Mouse (Mus musculus) neural tube, embryonic 12.5 days (tissue): Measurements from ENCODE around the gene Gpnmb. TPM values are rescaled to one million over a fixed set of nuclear protein-coding genes. Genes with fewer than 3 reads are reported as not detected.

Experiments
- ATAC-seq: fragments of 200-750 bp; cut with Nextera tagmentation; 2 replicates; pipeline ENCODE4 v1.8.0; 2017; ENCODE audit warnings: low read depth, mild to moderate bottlenecking, moderate TSS enrichment, moderate library complexity; ENCODE audit not compliant: low FRiP score
- H3K27ac ChIP-seq: fragments of 300-500 bp; sonication (generic); 2 replicates; pipeline ENCODE4 v1.5.1; 2016
- H3K27me3 ChIP-seq: fragments of 300-500 bp; sonication (generic); replicated peaks from 2 replicates; pipeline ENCODE4 v1.6.1; 2016; ENCODE audit warnings: mild to moderate bottlenecking
- H3K36me3 ChIP-seq: fragments of 300-500 bp; sonication (generic); 2 replicates; pipeline ENCODE4 v1.6.1; 2016; ENCODE audit warnings: mild to moderate bottlenecking
- H3K4me1 ChIP-seq: fragments of 300-500 bp; sonication (generic); 2 replicates; pipeline ENCODE4 v1.6.1; 2016
- H3K4me2 ChIP-seq: fragments of 300-500 bp; sonication (generic); replicated peaks from 2 replicates; pipeline ENCODE4 v1.6.1; 2016; ENCODE audit warnings: mild to moderate bottlenecking
- H3K4me3 ChIP-seq: fragments of 300-500 bp; sonication (generic); 2 replicates; pipeline ENCODE4 v1.5.1; 2016
- H3K9ac ChIP-seq: fragments of 300-500 bp; sonication (generic); 2 replicates; pipeline ENCODE4 v1.6.1; 2016; ENCODE audit warnings: mild to moderate bottlenecking
- H3K9me3 ChIP-seq: fragments of 300-500 bp; sonication (generic); 2 replicates; pipeline ENCODE4 v1.6.1; 2016; ENCODE audit warnings: mild to moderate bottlenecking
- WGBS: fragments of 180-500 bp; shearing (Covaris S2); methylation state at CpG from one replicate; pipeline ENCODE4 v1.1.7; 2016; 5-methylcytosine and 5-hydroxymethylcytosine counted together
- polyA plus RNA-seq: library from polyadenylated mRNA; unstranded; fragments of >200 nt; fragmentation: Nextera tagmentation; extraction: Ambion mirVana; gene quantifications from 2 replicates; pipeline ENCODE4 v1.2.1, GENCODE M21; 2016

The Gpnmb gene
- polyA plus RNA-seq, 1 experiment from 2014 or later, result 0.95 TPM

DNA sequence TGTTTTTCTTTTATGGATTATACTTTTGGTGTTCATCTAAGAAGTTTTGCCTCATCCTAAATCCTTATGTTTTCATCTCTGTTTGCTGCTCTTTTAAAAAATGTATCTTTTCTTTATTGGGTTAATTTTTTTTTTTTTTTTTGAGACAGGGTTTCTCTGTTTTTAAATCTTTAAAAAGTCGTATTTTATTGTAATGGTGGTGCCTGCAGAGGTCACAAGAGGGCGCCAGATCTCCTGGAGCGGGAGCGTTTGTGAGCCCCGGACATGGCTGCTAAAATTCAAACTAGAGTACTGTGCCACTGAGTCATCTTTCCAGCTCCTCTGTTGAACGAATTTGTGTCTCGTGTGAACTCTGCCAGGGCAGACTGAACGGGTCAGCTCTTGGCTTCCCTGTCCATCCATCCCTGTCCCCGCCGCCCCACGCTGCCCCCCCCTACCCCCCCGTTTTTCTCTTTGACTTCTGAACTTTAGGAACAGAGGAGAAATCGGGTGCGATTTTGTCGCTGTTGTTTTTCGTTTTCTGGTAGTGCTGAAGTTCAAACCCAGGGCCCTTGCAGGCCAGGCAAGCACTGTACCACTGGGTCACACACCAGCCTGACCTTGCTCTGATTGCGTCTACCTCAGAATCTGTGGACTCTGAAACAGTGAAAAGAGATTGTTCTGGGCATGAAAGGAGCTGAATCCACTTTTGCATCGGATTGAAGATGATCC is 3.3 kb downstream of the Gpnmb start:
- no peaks in the 10 kb centered on the region for H3K36me3 ChIP-seq
- H3K9me3 ChIP-seq, result no peaks in the 10 kb centered on the region
- peaks cover 4% of the 10 kb centered on the region; the same call in 1 of the 2 replicates for H3K4me1 ChIP-seq
- H3K4me3 ChIP-seq, result peak overlapping the region; percentile 22; the same call in 1 of the 2 replicates
- H3K27ac ChIP-seq, result no peak overlapping the region
- no peak for ATAC-seq
- peaks cover 5% of the 10 kb centered on the region; the same call in 1 of the 2 replicates for H3K27me3 ChIP-seq
- peak overlapping the region; percentile 54 for H3K4me2 ChIP-seq
- 17% methylated on average over 18 of the region's 18 CpGs for WGBS
- H3K9ac ChIP-seq, result 0 out of 2 replicates have a peak overlapping the region, but pooled peaks have one; percentile 38

DNA sequence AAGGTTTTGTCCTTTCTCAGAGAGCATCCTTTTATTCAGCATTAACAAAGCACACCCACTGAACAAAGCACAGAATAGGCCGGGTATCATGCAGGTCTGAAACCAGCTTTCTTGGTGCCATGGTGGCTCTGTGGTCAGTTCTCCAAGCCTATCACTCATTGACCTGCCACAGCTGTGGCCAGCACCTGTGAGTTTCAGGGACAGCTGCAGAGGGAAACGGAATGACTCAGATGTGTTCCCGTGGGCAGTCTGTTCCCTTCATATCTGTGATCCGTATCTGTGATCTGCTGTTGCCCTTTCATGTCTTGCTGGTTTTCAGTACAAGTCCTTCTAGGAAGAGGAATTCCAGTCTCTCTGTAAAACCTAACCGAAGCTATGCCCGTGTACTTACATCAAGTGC is 10.2 kb downstream of the Gpnmb start:
- ATAC-seq, result no peak
- H3K4me3 ChIP-seq, result no peak overlapping the region
- no peak overlapping the region for H3K9ac ChIP-seq
- no peaks in the 10 kb centered on the region for H3K9me3 ChIP-seq
- H3K36me3 ChIP-seq, result no peaks in the 10 kb centered on the region
- WGBS, result 75% methylated on average over 6 of the region's 6 CpGs
- no peak overlapping the region for H3K27ac ChIP-seq
- H3K4me2 ChIP-seq, result no peak overlapping the region
- no peaks in the 10 kb centered on the region for H3K27me3 ChIP-seq
- no peaks in the 10 kb centered on the region for H3K4me1 ChIP-seq

DNA sequence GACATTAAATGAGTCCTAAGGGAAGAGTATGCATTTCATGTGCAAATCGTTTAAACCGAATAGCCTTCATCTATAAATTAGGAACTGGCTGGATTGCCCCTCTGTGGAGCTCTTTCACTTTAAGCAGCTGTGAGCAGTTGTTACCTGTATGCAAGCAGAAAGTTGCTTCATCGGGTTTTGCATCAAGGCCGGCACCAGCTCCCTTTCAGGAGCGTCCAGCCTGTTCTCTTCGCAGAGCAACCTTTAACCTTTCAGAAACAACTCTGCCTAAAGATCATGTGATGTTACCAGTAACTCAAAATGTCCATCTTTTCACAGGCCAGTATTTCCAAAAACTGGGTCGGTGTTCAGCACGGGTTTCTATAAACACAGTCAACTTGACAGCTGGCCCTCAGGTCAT is 10.6 kb downstream of the Gpnmb start:
- H3K36me3 ChIP-seq, result no peaks in the 10 kb centered on the region
- H3K9me3 ChIP-seq, result no peaks in the 10 kb centered on the region
- H3K4me3 ChIP-seq, result no peak overlapping the region
- H3K4me2 ChIP-seq, result no peak overlapping the region
- WGBS, result 79% methylated on average over 8 of the region's 8 CpGs
- ATAC-seq, result no peak
- H3K4me1 ChIP-seq, result no peaks in the 10 kb centered on the region
- H3K27me3 ChIP-seq, result no peaks in the 10 kb centered on the region
- H3K9ac ChIP-seq, result no peak overlapping the region
- H3K27ac ChIP-seq, result no peak overlapping the region

DNA sequence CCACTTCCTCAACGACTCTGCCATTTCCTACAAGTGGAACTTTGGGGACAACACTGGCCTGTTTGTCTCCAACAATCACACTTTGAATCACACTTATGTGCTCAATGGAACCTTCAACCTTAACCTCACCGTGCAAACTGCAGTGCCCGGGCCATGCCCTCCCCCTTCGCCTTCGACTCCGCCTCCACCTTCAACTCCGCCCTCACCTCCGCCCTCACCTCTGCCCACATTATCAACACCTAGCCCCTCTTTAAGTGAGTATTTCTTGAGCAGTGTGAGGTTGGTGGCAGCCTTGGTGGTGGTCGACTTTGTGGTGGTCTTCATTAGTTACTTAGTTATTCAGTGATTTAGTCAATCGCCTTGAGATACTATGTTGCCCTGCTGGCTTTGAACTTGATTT is 11.5 kb downstream of the Gpnmb start:
- Histone ChIP-seq H3K27ac (no peak overlapping the region), H3K27me3 (no peaks in the 10 kb centered on the region), H3K9me3 (no peaks in the 10 kb centered on the region), H3K4me3 (no peak overlapping the region), H3K4me2 (no peak overlapping the region), H3K36me3 (no peaks in the 10 kb centered on the region), H3K9ac (no peak overlapping the region), H3K4me1 (no peaks in the 10 kb centered on the region)
- no peak for ATAC-seq
- 74% methylated on average over 10 of the region's 10 CpGs for WGBS

DNA sequence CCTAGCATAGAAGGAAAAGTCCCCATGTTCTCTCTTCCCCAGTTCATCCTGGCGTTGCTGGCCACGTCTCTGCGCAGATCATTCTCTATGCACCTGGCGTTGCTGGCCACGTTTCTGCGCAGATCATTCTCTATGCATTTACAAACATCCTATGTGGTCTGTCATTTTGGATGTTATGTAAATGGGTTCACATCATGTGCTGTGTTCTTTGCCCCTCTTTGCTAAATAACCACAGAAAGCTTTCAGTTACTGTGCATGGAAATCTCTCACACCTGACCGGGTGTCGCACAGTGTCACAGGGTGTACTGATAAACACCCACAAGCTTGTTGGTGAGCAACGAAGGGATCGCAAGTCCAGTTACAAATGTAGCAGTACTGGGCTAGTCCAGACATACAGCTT is 12.0 kb downstream of the Gpnmb start:
- H3K4me2 ChIP-seq, result no peak overlapping the region
- no peak for ATAC-seq
- no peak overlapping the region for H3K4me3 ChIP-seq
- no peak overlapping the region for H3K27ac ChIP-seq
- 92% methylated on average over 10 of the region's 10 CpGs for WGBS
- no peaks in the 10 kb centered on the region for H3K36me3 ChIP-seq
- H3K4me1 ChIP-seq, result no peaks in the 10 kb centered on the region
- no peak overlapping the region for H3K9ac ChIP-seq
- H3K27me3 ChIP-seq, result no peaks in the 10 kb centered on the region
- no peaks in the 10 kb centered on the region for H3K9me3 ChIP-seq

DNA sequence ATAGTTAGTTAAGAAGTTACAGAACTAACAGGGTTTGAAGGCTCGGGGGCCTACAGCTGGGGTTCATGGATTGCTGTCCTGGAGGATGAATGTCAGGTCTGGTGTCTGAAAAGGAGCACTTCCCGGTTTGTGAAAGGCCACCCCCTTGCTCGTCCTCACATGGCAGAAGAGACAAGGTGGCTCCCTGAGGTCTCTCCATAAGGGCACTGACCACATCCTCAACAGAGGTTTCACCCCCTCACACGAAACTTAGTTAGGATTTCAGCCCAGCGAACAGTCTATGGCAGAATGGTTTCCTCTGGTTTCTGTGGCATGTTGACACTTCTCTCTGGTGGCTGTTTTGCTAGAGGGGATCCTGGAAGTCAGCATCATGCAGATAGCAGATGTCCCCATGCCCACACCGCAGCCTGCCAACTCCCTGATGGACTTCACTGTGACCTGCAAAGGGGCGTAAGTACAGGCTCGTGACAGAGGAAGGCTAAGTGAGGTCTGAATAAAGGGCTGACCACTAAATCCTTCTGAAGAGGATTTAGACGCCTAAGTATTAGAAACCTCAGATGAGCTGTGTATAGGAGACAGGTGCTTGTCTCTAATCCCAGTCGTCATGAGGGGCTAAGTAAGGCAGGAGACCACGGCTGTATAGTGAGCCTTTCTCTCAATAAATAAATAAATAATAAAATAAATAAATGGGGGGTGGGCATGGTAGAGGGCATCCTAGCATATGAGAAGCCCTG is 14.5 kb downstream of the Gpnmb start:
- ATAC-seq, result no peak

DNA sequence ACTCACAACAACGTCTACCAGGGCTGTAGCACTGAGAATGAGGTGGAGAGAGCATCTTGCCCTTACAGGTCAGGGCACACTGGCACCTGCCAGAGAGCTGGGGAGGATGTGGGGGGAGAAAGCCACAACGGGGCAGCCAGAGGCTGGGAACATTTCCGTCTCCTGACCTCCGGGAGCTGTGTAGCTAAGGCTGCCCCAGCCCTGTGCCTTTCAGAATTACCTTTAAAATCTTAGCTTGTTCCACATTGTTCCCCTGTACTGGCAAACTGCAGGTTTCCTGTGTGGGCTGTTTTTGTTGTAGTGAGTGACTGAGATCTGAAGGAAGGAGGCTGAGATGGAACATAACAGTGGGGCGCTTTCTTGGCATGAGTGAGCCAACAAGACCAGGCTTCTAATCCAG is 15.8 kb downstream of the Gpnmb start:
- H3K27me3 ChIP-seq, result no peaks in the 10 kb centered on the region
- H3K4me2 ChIP-seq, result no peak overlapping the region
- H3K4me3 ChIP-seq, result no peak overlapping the region
- H3K36me3 ChIP-seq, result no peaks in the 10 kb centered on the region
- no peak overlapping the region for H3K27ac ChIP-seq
- no peak overlapping the region for H3K9ac ChIP-seq
- no peak for ATAC-seq
- H3K4me1 ChIP-seq, result peaks cover 7% of the 10 kb centered on the region
- 74% methylated on average over 5 of the region's 5 CpGs for WGBS
- H3K9me3 ChIP-seq, result no peaks in the 10 kb centered on the region; the same call in 1 of the 2 replicates

More for the DNA sequence above, 14.5 kb downstream of the Gpnmb start:
- Histone ChIP-seq H3K27me3 (no peaks in the 10 kb centered on the region), H3K4me1 (peaks cover 7% of the 10 kb centered on the region), H3K9me3 (no peaks in the 10 kb centered on the region; the same call in 1 of the 2 replicates), H3K36me3 (no peaks in the 10 kb centered on the region), H3K4me2 (no peak overlapping the region), H3K9ac (no peak overlapping the region), H3K4me3 (no peak overlapping the region), H3K27ac (no peak overlapping the region)
- WGBS, result 71% methylated on average over 11 of the region's 11 CpGs

DNA sequence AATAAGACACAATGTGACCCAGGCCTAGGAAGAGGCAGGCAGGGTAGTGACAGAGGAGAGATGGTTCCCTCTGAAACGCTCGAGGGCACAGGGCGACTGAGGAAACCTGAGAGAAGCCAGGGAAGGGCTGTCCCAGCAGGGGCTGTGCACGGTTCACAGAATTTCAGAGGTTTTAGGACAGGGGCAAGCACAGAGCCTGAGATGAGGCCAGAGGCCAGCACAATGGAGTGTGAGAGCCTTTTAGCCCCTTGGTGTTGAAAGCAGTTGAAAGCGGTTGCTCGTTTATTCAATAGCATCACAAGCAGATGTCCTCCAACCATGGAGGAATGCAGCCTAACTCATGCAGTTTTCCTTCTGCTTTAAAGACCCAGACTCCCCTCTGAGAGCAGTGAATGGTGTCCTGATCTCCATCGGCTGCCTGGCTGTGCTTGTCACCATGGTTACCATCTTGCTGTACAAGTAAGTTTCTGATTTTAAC is 18.9 kb downstream of the Gpnmb start:
- H3K36me3 ChIP-seq, result no peaks in the 10 kb centered on the region
- H3K9me3 ChIP-seq, result no peaks in the 10 kb centered on the region; the same call in 1 of the 2 replicates
- WGBS, result 4% methylated on average over 7 of the region's 7 CpGs
- H3K4me3 ChIP-seq, result no peak overlapping the region
- no peaks in the 10 kb centered on the region for H3K27me3 ChIP-seq
- peak overlapping the region; percentile 3; the same call in 1 of the 2 replicates for H3K4me2 ChIP-seq
- H3K9ac ChIP-seq, result no peak overlapping the region
- no peak overlapping the region for H3K27ac ChIP-seq
- peaks cover 7% of the 10 kb centered on the region for H3K4me1 ChIP-seq
- 0 out of 2 replicates have a peak, but pooled peaks have one; percentile 53 for ATAC-seq

DNA sequence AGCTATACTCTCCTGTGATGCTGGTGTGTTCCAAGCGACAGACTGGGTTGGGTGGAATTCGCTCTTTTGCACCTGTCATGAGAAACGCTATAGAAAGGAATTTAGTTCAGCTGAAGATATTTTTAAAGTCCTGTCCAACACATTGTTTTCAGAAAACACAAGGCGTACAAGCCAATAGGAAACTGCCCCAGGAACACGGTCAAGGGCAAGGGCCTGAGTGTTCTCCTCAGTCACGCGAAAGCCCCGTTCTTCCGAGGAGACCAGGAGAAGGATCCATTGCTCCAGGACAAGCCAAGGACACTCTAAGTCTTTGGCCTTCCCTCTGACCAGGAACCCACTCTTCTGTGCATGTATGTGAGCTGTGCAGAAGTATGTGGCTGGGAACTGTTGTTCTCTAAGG is 19.7 kb downstream of the Gpnmb start:
- Histone ChIP-seq H3K9ac (no peak overlapping the region), H3K27ac (no peak overlapping the region), H3K4me2 (no peak overlapping the region), H3K27me3 (no peaks in the 10 kb centered on the region), H3K4me3 (no peak overlapping the region), H3K9me3 (no peaks in the 10 kb centered on the region; the same call in 1 of the 2 replicates), H3K36me3 (no peaks in the 10 kb centered on the region), H3K4me1 (peaks cover 7% of the 10 kb centered on the region)
- 67% methylated on average over 9 of the region's 9 CpGs for WGBS
- ATAC-seq, result no peak

DNA sequence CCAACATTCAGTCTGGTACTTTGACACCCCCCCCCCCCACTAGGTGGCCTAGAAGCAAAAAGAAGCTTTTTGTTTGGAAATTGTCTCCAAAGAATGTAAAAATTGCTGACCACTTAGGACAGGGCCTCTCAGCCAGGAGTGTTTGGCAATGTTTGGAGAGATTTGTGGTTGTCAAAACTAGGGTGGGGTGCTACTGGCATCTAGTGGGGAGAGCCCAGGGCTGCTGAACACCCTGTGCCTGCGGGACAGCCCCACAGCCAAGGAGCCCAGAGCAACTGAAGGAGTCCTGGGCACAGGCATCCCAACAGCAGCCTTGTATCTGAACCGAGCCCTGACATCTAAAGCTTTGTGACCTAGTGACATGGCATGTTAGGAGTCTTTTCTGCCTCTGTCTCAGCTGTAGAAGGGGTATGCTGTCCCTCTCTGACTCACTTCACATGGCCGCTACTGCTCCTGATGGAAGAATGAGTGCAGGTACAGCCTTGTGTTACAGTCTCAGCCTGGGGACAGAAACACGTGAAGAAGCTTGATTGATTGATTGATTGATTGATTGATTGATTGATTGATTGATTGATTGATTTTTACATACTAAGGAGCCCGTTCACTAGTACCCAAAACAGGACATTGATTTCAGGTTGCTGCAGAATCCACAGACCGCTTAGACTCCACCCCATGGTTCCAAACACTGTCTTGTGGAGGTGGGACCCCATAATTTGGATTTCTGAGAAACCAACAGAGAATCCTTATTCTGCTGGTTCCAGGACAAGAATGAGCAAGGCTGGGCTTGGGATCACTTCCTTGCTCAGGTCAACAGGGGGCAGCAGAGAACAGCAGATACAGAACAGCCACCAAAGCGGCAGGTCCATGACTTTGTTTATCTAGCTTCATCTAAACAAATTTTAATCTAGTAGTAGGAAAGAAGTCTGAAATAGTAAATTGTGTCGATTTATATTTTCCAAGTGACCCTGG is 21.0 kb downstream of the Gpnmb start:
- H3K36me3 ChIP-seq, result no peaks in the 10 kb centered on the region
- no peak overlapping the region for H3K9ac ChIP-seq
- 37% methylated on average over 8 of the region's 8 CpGs for WGBS
- no peaks in the 10 kb centered on the region; the same call in 1 of the 2 replicates for H3K9me3 ChIP-seq
- H3K27ac ChIP-seq, result no peak overlapping the region
- H3K4me1 ChIP-seq, result peaks cover 7% of the 10 kb centered on the region
- H3K27me3 ChIP-seq, result no peaks in the 10 kb centered on the region
- H3K4me2 ChIP-seq, result no peak overlapping the region
- no peak overlapping the region for H3K4me3 ChIP-seq
- ATAC-seq, result peak; percentile 56; the same call in 1 of the 2 replicates

DNA sequence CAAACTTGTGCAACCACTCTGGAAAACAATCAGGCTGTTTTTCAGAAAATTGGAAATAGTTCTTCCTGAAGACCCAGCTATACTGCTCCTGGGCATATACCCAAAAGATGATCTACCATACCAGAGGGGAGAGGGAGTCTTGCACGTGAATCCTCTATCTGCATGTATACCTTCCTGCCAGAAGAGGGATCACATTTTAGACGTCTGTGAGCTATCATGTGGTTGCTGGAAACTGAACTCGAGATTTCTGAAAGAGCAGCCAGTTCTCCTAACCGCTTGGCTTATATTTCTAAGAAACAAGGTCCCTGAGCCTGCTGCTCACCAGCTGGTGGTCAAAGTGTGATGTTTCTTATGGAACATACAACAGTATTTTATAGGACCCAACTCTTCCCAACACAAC is 32.0 kb downstream of the Gpnmb start:
- Histone ChIP-seq H3K4me2 (no peak overlapping the region), H3K36me3 (no peaks in the 10 kb centered on the region), H3K9ac (no peak overlapping the region), H3K9me3 (no peaks in the 10 kb centered on the region), H3K4me3 (no peak overlapping the region), H3K27me3 (no peaks in the 10 kb centered on the region), H3K4me1 (no peaks in the 10 kb centered on the region), H3K27ac (no peak overlapping the region)
- WGBS, result 35% methylated on average over 4 of the region's 4 CpGs
- no peak for ATAC-seq
